Mouse (Mus musculus) megakaryocyte, embryonic 14.5 days (primary cell): ENCODE data around the gene Rtn4.

Experiments
- FLI1 ChIP-seq: IDR thresholded peaks from 2 replicates; pipeline ENCODE4 v1.6.1; 2012; ENCODE audit warnings: low read length, inconsistent platforms, mixed read lengths
- GATA1 ChIP-seq: IDR thresholded peaks from 3 replicates; pipeline ENCODE4 v1.6.1; 2012; ENCODE audit warnings: mixed read lengths, low read length, inconsistent platforms, borderline replicate concordance

- TF ChIP-seq GATA1: no peak
- no peak for TF ChIP-seq FLI1
These were observed 26.9 kb downstream of the Rtn4 start for GRCm38 (mm10) chr11:29719597-29719996.
